Mouse (Mus musculus) thymus, adult 2 months (tissue): ENCODE results near the gene Clybl. TPM values are rescaled to one million over a fixed set of nuclear protein-coding genes. Genes with fewer than 3 reads are reported as not detected.

Source experiments
- DNase-seq: peaks from one replicate; pipeline ENCODE4 v3.0.0; 2021
- H3K27ac ChIP-seq: fragments of 200-500 bp; 2 replicates; pipeline ENCODE4 v1.5.1; 2012; ENCODE audit warnings: low read length, control low read depth; ENCODE audit not compliant: control insufficient read depth, insufficient read depth
- H3K27me3 ChIP-seq: fragments of 200-500 bp; 2 replicates; pipeline ENCODE4 v1.6.1; 2012; ENCODE audit warnings: mild to moderate bottlenecking, low read length, moderate library complexity, mixed read lengths; ENCODE audit not compliant: control insufficient read depth, insufficient read depth
- H3K36me3 ChIP-seq: fragments of 200-500 bp; 2 replicates; pipeline ENCODE4 v1.6.1; 2012; ENCODE audit warnings: mild to moderate bottlenecking, low read length, moderate library complexity; ENCODE audit not compliant: control insufficient read depth, insufficient read depth
- H3K4me1 ChIP-seq: fragments of 200-500 bp; replicated peaks from 2 replicates; pipeline ENCODE4 v1.6.1; 2012; ENCODE audit warnings: low read length; ENCODE audit not compliant: control insufficient read depth, insufficient read depth
- H3K4me3 ChIP-seq: fragments of 200-500 bp; 2 replicates; pipeline ENCODE4 v1.5.1; 2012; ENCODE audit warnings: mild to moderate bottlenecking, low read length, control low read depth, moderate library complexity; ENCODE audit not compliant: control insufficient read depth, insufficient read depth
- CTCF ChIP-seq: fragments of 200-500 bp; IDR thresholded peaks from 2 replicates; pipeline ENCODE4 v1.5.1; 2012; ENCODE audit warnings: mild to moderate bottlenecking, control low read depth, low read length, moderate library complexity, borderline replicate concordance; ENCODE audit not compliant: control insufficient read depth, poor library complexity, insufficient read depth; ENCODE audit errors: extremely low read depth
- POLR2A ChIP-seq: fragments of 200-500 bp; IDR thresholded peaks from 2 replicates; pipeline ENCODE4 v1.6.1; 2012; ENCODE audit warnings: mild to moderate bottlenecking, low read length, control low read depth, moderate library complexity; ENCODE audit not compliant: control insufficient read depth, poor library complexity, insufficient read depth; ENCODE audit errors: extremely low read depth
- WGBS: fragments of 180-500 bp; shearing (Covaris S2); methylation state at CpG from one replicate; pipeline ENCODE4 v1.1.7; 2018; 5-methylcytosine and 5-hydroxymethylcytosine counted together
- polyA plus RNA-seq: library from polyadenylated mRNA; depleted of rRNA; stranded (reverse); fragments of >200 nt; gene quantifications from 2 replicates; pipeline ENCODE4 v1.2.3, GENCODE M21; 2012

Clybl gene
- polyA plus RNA-seq, 1 experiment, result 5.5 TPM

GRCm38 (mm10) chr14:122336957-122337356 is 155.5 kb downstream of the Clybl start:
- 94% methylated on average over 4 of the region's 4 CpGs for WGBS
- Histone ChIP-seq H3K36me3 (no peaks in the 10 kb centered on the region), H3K27ac (no peak overlapping the region), H3K4me3 (no peak overlapping the region), H3K27me3 (no peaks in the 10 kb centered on the region), H3K4me1 (no peaks in the 10 kb centered on the region)
- no peak for DNase-seq
- TF ChIP-seq POLR2A, result no peak
- no peak for TF ChIP-seq CTCF

- Histone ChIP-seq H3K27me3 (no peaks in the 10 kb centered on the region), H3K27ac (no peak overlapping the region), H3K36me3 (no peaks in the 10 kb centered on the region), H3K4me1 (no peaks in the 10 kb centered on the region), H3K4me3 (no peak overlapping the region)
- no peak for DNase-seq
- TF ChIP-seq POLR2A (no peak), CTCF (no peak)
- WGBS, result 74% methylated on average over 4 of the region's 4 CpGs
Observed at GRCm38 (mm10) chr14:122338784-122339183, 157.3 kb downstream of the Clybl start.

- DNase-seq, result no peak
- Histone ChIP-seq H3K27me3 (no peaks in the 10 kb centered on the region), H3K36me3 (no peaks in the 10 kb centered on the region), H3K4me1 (no peaks in the 10 kb centered on the region), H3K27ac (no peak overlapping the region), H3K4me3 (no peak overlapping the region)
- WGBS, result 96% methylated on average over 5 of the region's 5 CpGs
- TF ChIP-seq POLR2A (no peak), CTCF (no peak)
Observed at GRCm38 (mm10) chr14:122340141-122340540, 158.6 kb downstream of the Clybl start.

DNA sequence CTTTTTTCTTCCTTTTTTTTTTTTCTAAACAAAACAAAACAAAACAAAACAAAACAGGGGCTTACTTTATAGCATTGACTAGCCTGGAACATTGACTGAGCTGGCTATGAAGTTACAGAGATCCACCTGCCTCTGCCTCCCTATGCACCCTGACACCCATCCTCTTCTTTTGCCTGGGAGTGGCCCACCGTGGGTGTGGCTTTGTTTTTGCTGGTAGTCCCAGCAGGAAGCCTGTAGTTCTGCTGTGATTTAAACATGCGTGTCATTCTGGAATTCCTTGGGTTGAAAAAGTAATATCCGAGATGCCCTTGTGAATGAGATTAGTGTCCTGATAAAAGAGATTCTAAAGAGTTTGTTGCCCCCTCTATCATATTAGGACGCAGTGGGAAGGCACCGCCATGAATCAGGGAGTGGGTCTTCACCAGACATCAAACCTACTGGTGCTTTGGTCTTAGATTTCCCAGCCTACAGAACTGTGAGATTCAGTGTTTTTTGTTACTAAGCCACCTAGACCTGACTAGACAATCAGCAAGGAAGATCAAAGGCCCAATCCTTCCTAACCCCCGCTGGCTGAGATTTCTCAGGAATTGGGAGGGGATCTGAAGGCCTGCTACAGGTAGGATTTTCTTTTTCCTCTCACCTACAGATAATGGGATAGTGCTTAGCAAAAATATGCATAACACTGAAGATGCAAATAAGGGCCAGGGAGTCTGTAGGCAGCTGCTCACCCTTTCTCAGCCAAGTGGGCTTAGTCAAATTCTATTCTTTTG is 160.3 kb downstream of the Clybl start:
- Histone ChIP-seq H3K4me1 (no peaks in the 10 kb centered on the region), H3K4me3 (no peak overlapping the region), H3K36me3 (no peaks in the 10 kb centered on the region), H3K27ac (no peak overlapping the region), H3K27me3 (no peaks in the 10 kb centered on the region)
- DNase-seq, result no peak
- 84% methylated on average over 6 of the region's 6 CpGs for WGBS
- TF ChIP-seq POLR2A, result no peak
- no peak for TF ChIP-seq CTCF

DNA sequence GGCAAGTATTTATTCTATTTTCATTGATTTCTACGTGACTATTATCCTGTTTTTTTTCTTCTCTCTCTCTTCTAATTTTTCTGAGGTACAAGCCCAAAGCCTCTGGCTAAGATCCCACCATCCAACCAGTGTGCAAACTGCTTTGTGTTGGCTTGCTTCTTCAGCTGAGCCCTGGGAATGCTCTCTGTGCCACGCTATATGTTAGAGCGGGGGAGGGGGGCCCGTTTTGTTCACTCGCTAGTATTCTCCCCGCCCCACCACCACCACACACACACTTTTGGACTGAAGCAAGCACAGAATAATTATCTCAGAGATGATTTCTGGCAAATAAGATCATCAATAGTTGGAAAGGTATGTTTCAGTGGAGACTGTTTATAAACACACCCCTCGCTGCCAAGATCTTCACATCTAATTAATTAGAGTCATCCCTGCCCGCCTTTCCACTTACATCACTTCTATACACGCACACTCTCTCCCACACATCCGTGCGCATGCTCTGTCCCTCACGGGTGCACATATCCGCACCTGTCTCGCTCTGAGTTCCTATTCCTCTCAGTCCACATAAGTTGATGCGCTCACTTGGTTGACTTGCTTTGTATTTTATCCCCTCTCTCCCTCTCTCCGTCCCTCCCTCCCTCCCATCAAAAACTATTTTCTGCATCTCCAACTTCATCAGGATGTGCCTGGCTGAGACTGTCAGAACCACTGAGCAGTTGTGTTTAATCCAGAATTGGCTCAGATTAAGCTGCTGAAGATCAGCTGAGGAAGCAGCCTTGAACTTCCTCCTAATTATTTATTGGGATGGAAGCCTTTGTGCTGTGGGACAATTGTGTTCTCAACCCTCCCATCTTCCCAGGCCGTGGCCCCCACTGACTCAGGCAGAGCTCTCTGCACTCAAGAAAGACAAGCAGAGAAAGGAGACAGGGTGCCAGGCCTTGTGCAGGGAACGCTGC is 163.0 kb downstream of the Clybl start:
- 92% methylated on average over 18 of the region's 18 CpGs for WGBS
- H3K4me3 ChIP-seq, result no peak overlapping the region
- H3K27me3 ChIP-seq, result no peaks in the 10 kb centered on the region
- DNase-seq, result no peak
- no peaks in the 10 kb centered on the region for H3K36me3 ChIP-seq
- no peak for TF ChIP-seq CTCF
- TF ChIP-seq POLR2A, result no peak
- no peaks in the 10 kb centered on the region for H3K4me1 ChIP-seq
- H3K27ac ChIP-seq, result no peak overlapping the region

GRCm38 (mm10) chr14:122348069-122348468 is 166.6 kb downstream of the Clybl start:
- no peak for TF ChIP-seq POLR2A
- no peak for TF ChIP-seq CTCF
- DNase-seq, result no peak
- 96% methylated on average over 7 of the region's 7 CpGs for WGBS
- H3K27me3 ChIP-seq, result no peaks in the 10 kb centered on the region
- no peak overlapping the region for H3K27ac ChIP-seq
- no peaks in the 10 kb centered on the region for H3K4me1 ChIP-seq
- H3K4me3 ChIP-seq, result no peak overlapping the region
- no peaks in the 10 kb centered on the region for H3K36me3 ChIP-seq
